Mouse (Mus musculus): ENCODE data around the gene Sh3gl1.

DNA sequence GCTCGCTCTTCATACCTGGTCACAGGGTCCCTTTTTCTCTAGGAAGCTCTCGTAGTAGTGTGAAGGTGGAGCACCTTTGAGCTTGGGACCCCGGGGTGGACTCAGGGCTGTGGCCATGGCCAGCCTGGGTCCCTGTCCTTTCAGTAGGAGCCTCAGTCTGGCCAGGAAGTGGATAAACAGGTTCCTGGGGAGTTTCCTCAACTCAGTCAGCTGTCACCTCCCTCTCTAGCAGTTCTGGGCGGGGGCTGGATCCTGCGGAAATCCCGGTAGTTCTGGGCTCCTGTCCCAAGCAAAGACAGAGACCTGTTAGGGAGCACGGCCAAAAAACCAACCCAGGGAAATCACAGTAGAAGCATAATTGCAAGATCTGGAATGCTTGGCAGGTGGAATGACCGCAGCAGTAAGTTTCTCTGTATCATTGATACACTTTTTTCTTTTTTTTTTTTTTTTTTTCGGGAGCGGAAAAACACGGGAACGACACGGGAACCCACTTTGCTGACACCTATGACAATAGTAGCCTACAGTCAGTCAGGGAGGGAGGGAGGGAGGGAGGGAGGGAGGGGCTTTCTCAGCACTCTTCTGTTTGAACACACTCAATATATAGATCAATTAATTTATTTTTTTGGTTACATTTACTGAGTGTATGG is 30.9 kb downstream of the Sh3gl1 start, which contains the start of the genes Stap2 and Mpnd:
- no peak for TF ChIP-seq GATA1 (IDR thresholded peaks at IDR 0.05; ENCODE audit: borderline replicate concordance, low read length)
- no peak for TF ChIP-seq FLI1 (IDR thresholded peaks at IDR 0.05; ENCODE audit: low read length)
